Mouse (Mus musculus) kidney, adult 2 months (tissue): ENCODE data around the gene Prr12. TPM values are rescaled to one million over a fixed set of nuclear protein-coding genes. Genes with fewer than 3 reads are reported as not detected.

Source experiments
- DNase-seq: peaks from one replicate; pipeline ENCODE4 v3.0.0; 2021
- H3K27ac ChIP-seq: fragments of 200-500 bp; 2 replicates; pipeline ENCODE4 v1.5.1; 2012; ENCODE audit warnings: low read depth, low read length, control low read depth, inconsistent platforms; ENCODE audit not compliant: insufficient read depth
- H3K27me3 ChIP-seq: fragments of 200-500 bp; replicated peaks from 2 replicates; pipeline ENCODE4 v1.6.1; 2012; ENCODE audit warnings: mild to moderate bottlenecking, moderate library complexity, low read length, inconsistent platforms; ENCODE audit not compliant: control insufficient read depth, insufficient read depth
- H3K36me3 ChIP-seq: fragments of 200-500 bp; 2 replicates; pipeline ENCODE4 v1.6.1; 2012; ENCODE audit warnings: mild to moderate bottlenecking, moderate library complexity, low read length, inconsistent platforms; ENCODE audit not compliant: control insufficient read depth, insufficient read depth
- H3K4me1 ChIP-seq: fragments of 200-500 bp; 2 replicates; pipeline ENCODE4 v1.6.1; 2011; ENCODE audit warnings: low read length; ENCODE audit not compliant: control insufficient read depth, insufficient read depth
- H3K4me3 ChIP-seq: fragments of 200-500 bp; 2 replicates; pipeline ENCODE4 v1.5.1; 2011; ENCODE audit warnings: mild to moderate bottlenecking, low read depth, low read length, control low read depth; ENCODE audit not compliant: insufficient read depth
- CTCF ChIP-seq: fragments of 200-500 bp; conservative IDR thresholded peaks from 2 replicates; pipeline ENCODE4 v1.5.1; 2011; ENCODE audit warnings: low read depth, mild to moderate bottlenecking, control low read depth, low read length, moderate library complexity, mixed read lengths; ENCODE audit not compliant: insufficient read depth, insufficient read length
- POLR2A ChIP-seq: fragments of 200-500 bp; IDR thresholded peaks from one replicate; pipeline ENCODE4 v1.6.1; 2011; ENCODE audit warnings: low read depth, low read length, control low read depth
- WGBS: fragments of 180-500 bp; shearing (Covaris S2); methylation state at CpG from one replicate; pipeline ENCODE4 v1.1.7; 2018; 5-methylcytosine and 5-hydroxymethylcytosine counted together
- polyA plus RNA-seq: library from polyadenylated mRNA; depleted of rRNA; stranded (reverse); fragments of >200 nt; gene quantifications from 2 replicates; pipeline ENCODE4 v1.2.3, GENCODE M21; 2012

Gene Prr12
- polyA plus RNA-seq, 1 experiment: 9.1 TPM

- H3K27ac ChIP-seq: no peak overlapping the region
- no peaks in the 10 kb centered on the region for H3K4me1 ChIP-seq
- TF ChIP-seq POLR2A: no peak
- TF ChIP-seq CTCF: no peak
- H3K36me3 ChIP-seq: peaks cover 7% of the 10 kb centered on the region
- WGBS: 96% methylated on average over 8 of the region's 8 CpGs
- no peaks in the 10 kb centered on the region for H3K27me3 ChIP-seq
- DNase-seq: no peak
- no peak overlapping the region for H3K4me3 ChIP-seq
These were observed 21.8 kb downstream of the Prr12 start for GRCm38 (mm10) chr7:45030857-45031256.

GRCm38 (mm10) chr7:45029995-45030394, 22.7 kb downstream of the Prr12 start:
- no peaks in the 10 kb centered on the region for H3K27me3 ChIP-seq
- WGBS: 88% methylated on average over 6 of the region's 6 CpGs
- H3K27ac ChIP-seq: no peak overlapping the region
- no peaks in the 10 kb centered on the region for H3K4me1 ChIP-seq
- H3K4me3 ChIP-seq: no peak overlapping the region
- peaks cover 7% of the 10 kb centered on the region for H3K36me3 ChIP-seq
- DNase-seq: no peak
- TF ChIP-seq POLR2A (no peak), CTCF (no peak)

GRCm38 (mm10) chr7:45028351-45028750, 24.3 kb downstream of the Prr12 start:
- no peak for TF ChIP-seq POLR2A
- no peak for DNase-seq
- Histone ChIP-seq H3K27ac (no peak overlapping the region), H3K4me1 (no peaks in the 10 kb centered on the region), H3K36me3 (peaks cover 1% of the 10 kb centered on the region), H3K4me3 (no peak overlapping the region), H3K27me3 (no peaks in the 10 kb centered on the region)
- WGBS: 70% methylated on average over 11 of the region's 11 CpGs

GRCm38 (mm10) chr7:45027761-45028160, 24.9 kb downstream of the Prr12 start:
- no peaks in the 10 kb centered on the region for H3K4me1 ChIP-seq
- peaks cover 1% of the 10 kb centered on the region for H3K36me3 ChIP-seq
- no peak for TF ChIP-seq POLR2A
- no peak for TF ChIP-seq CTCF
- no peak for DNase-seq
- H3K27ac ChIP-seq: no peak overlapping the region
- WGBS: 82% methylated on average over 9 of the region's 9 CpGs
- H3K27me3 ChIP-seq: no peaks in the 10 kb centered on the region
- H3K4me3 ChIP-seq: no peak overlapping the region

- H3K36me3 ChIP-seq: peaks cover 1% of the 10 kb centered on the region
- no peak overlapping the region for H3K4me3 ChIP-seq
- TF ChIP-seq POLR2A (no peak), CTCF (no peak)
- WGBS: 59% methylated on average over 2 of the region's 2 CpGs
- no peaks in the 10 kb centered on the region for H3K27me3 ChIP-seq
- H3K27ac ChIP-seq: no peak overlapping the region
- DNase-seq: no peak
- H3K4me1 ChIP-seq: no peaks in the 10 kb centered on the region
These were observed 26.4 kb downstream of the Prr12 start for GRCm38 (mm10) chr7:45026256-45026655.

GRCm38 (mm10) chr7:45025601-45026220, 27.0 kb downstream of the Prr12 start:
- Histone ChIP-seq H3K4me1 (no peaks in the 10 kb centered on the region), H3K27me3 (no peaks in the 10 kb centered on the region), H3K27ac (no peak overlapping the region), H3K4me3 (no peak overlapping the region), H3K36me3 (peaks cover 1% of the 10 kb centered on the region)
- DNase-seq: no peak
- 66% methylated on average over 8 of the region's 8 CpGs for WGBS
- TF ChIP-seq CTCF (no peak), POLR2A (no peak)

- H3K36me3 ChIP-seq: no peaks in the 10 kb centered on the region
- 74% methylated on average over 15 of the region's 15 CpGs for WGBS
- TF ChIP-seq CTCF: no peak
- TF ChIP-seq POLR2A: no peak
- H3K4me1 ChIP-seq: no peaks in the 10 kb centered on the region
- no peak overlapping the region for H3K27ac ChIP-seq
- H3K27me3 ChIP-seq: no peaks in the 10 kb centered on the region
- no peak for DNase-seq
- no peak overlapping the region for H3K4me3 ChIP-seq
These were observed 28.1 kb downstream of the Prr12 start for GRCm38 (mm10) chr7:45024281-45025248.
